Mouse (Mus musculus) neutrophil, adult 83 days (primary cell): Measurements from ENCODE around the gene Olfr74. TPM values are rescaled to one million over a fixed set of nuclear protein-coding genes. Genes with fewer than 3 reads are reported as not detected.

ENCODE experiments used
- total RNA-seq, 2 experiments: library from RNA; stranded (reverse); gene quantifications; one replicate each; pipeline ENCODE4 v1.2.4; 2023

Gene Olfr74
- not detected for total RNA-seq

DNA sequence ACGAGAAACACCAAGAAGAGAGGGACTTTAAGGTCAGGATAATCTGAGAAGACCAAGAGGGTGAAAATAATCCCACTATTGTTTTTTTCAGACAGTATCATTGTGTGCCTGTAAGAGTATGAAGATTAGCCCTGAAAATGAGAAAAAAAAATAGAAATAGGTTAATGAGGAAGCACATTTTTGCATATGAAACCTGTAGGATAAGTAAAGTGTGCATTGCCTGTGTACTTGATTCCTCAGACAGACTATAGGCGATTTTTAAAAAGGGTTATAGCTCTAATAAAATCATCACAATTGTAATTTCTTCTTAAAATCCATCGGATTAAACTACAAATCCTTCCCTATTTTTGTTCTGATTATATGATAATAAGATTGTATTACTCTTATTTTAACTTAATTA is at the start of gene Olfr74:
Olfr74 (minus strand) TSS at position 101 of the 400 bp plus-strand sequence.

GRCm38 (mm10) chr2:88022474-88022873 is 48.0 kb upstream of the Olfr74 start, which contains the start of gene Olfr1161:
Gene Olfr1161, plus strand, starts transcription at chr2:88022774.

DNA sequence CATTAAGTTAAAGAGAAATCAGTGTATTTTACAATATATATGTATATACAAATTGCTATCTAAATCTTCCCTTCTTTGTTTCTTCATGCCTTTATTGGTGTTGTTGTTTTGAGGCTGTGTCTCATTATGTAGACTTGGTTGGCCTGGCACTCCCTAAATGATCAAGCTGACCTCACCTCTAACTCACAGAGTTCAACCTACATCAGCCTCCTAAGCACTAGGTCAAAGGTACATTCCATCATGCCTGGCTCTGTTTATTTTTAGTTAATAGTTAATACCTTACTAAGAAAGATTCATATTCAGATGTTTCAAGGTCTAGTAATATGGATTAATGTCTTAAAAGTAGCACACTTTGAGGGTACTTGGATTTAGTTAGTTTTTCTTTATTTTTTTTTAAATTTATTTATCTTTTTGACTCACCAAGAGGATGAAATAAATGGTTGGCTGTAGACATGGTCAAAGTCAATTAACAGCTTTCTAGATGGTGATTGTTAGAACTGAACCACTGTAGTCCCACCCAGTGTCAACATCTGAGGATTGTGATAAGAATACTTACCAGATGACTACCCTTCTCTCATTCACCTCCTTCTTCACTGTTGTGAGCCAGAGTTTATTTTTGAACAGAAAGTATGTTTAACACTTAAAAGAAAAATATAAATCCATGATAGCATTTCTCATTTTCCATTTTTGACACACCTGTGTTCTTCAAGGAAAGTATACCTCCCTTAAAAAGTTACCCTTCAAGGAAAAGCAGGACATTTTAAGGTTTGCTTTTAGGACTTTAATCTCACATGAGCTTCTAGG is 33.3 kb upstream of the Olfr74 start, which contains the start of gene Olfr1160:
Olfr1160 (minus strand) TSS at position 754 of the 804 bp plus-strand sequence.

DNA sequence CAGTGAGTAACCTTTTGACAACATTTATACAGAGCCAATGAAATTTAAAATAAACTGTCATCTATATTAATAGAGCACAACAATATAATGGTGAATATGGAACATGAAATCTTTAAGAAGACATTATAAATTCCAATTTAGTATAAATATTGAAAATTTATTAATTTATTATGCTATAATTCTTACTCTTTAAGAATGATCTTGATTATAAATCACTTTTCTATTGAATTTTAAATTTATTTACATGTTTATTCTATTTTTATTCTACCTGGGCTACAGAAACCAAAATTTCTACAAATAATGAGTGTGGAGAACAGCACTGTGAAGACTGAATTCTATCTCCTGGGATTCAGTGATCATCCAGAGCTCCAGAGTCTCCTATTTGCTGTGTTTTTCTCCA is 15.3 kb upstream of the Olfr74 start, which contains the start of gene Olfr1158:
Olfr1158 (plus strand) TSS at position 301 of the 400 bp plus-strand sequence.

DNA sequence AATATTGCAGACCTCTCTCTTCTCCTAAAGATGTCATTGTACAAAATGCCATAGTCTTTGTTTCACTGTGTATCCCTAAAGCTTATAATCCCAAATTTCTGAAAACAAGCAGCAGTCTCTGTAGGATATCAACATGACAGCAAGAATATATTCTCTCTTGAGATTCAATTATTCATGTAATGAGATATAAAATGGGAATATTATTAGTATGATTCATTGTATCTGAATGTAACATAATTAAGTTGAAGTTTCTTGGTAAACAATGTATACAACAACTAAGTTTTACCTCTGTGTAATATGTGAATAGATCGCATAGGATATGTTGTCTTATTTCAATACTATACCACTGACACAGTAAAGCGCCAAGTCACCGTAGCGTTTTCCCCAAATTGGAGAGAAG is 6.3 kb downstream of the Olfr74 start, which contains the start of gene Olfr1157:
Olfr1157 (minus strand) TSS at position 101 of the 400 bp plus-strand sequence.

DNA sequence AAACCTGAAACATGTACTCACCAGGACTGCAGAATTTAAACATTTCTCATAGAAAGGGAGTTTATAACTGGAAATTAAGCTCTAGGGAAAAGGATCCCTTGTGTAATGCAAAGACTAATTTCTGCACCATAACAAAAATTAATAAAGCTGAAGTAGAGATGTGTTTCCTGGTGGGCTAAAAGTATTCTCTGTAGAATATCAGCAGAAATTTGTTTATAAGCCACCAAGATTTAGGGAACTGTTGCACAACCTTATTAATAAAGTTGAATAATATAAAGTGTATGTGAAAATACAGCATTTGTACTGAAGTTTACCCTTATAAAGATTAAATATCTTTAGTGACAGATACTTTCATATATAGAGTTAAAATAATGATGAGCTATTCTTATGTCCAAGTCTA is 21.5 kb downstream of the Olfr74 start, which contains the start of gene Olfr1156:
Olfr1156 (minus strand) TSS at position 101 of the 400 bp plus-strand sequence.

GRCm38 (mm10) chr2:87945037-87945436 is 29.4 kb downstream of the Olfr74 start, which contains the start of gene Olfr1155:
Gene Olfr1155, minus strand, starts transcription at chr2:87945137.

Other genes with a start within 250 kb of the Olfr74 start
- gene Olfr1138, start 234.7 kb downstream of the Olfr74 start, total RNA-seq: not detected
- not detected for gene Olfr1140, start 230.9 kb downstream of the Olfr74 start, total RNA-seq
- gene Olfr1141, start 220.7 kb downstream of the Olfr74 start, total RNA-seq: not detected
- gene Olfr152, start 195.2 kb downstream of the Olfr74 start, total RNA-seq: not detected
- not detected for gene Olfr1143, start 174.1 kb downstream of the Olfr74 start, total RNA-seq
- not detected for gene Olfr1145, start 164.8 kb downstream of the Olfr74 start, total RNA-seq
- not detected for gene Olfr1148, start 144.1 kb downstream of the Olfr74 start, total RNA-seq
- not detected for gene Olfr1150-ps1, start 130.7 kb downstream of the Olfr74 start, total RNA-seq
- gene Olfr1151, start 118.8 kb downstream of the Olfr74 start, total RNA-seq: not detected
- not detected for gene Olfr1152, start 108.2 kb downstream of the Olfr74 start, total RNA-seq
- gene Olfr1153, start 79.7 kb downstream of the Olfr74 start, total RNA-seq: not detected
- not detected for gene Olfr1154, start 69.5 kb downstream of the Olfr74 start, total RNA-seq
- gene Olfr1155, start 29.5 kb downstream of the Olfr74 start, total RNA-seq: not detected
- gene Olfr1156, start 21.6 kb downstream of the Olfr74 start, total RNA-seq: not detected
- not detected for gene Olfr1157, start 6.4 kb downstream of the Olfr74 start, total RNA-seq
- not detected for gene Olfr1158, start 15.4 kb upstream of the Olfr74 start, total RNA-seq
- gene Olfr1160, start 33.6 kb upstream of the Olfr74 start, total RNA-seq: not detected
- gene Olfr1161, start 48.1 kb upstream of the Olfr74 start, total RNA-seq: not detected
- gene Olfr73, start 63.0 kb upstream of the Olfr74 start, total RNA-seq: not detected
- not detected for gene Olfr1162, start 76.5 kb upstream of the Olfr74 start, total RNA-seq
- gene Olfr1163, start 97.2 kb upstream of the Olfr74 start, total RNA-seq: not detected
- not detected for gene Olfr1164, start 119.3 kb upstream of the Olfr74 start, total RNA-seq
- not detected for gene Olfr1166, start 153.6 kb upstream of the Olfr74 start, total RNA-seq
- gene Olfr1167, start 180.5 kb upstream of the Olfr74 start, total RNA-seq: not detected
- gene Olfr1168, start 207.2 kb upstream of the Olfr74 start, total RNA-seq: not detected